ENCODE assay signal across 8 mouse cellular contexts in genomic region chr15:82014745-82015391, GRCm38 (mm10). TPM values are rescaled to one million over a fixed set of nuclear protein-coding genes. Genes with fewer than 3 reads are reported as not detected.
DNase-seq lines count a peak whose midpoint lies in the region; ATAC-seq and TF ChIP-seq lines count a peak whose summit lies in the region.

No protein-coding gene starts in this region.

- H3K9me3 ChIP-seq in liver, embryonic 12.5 days (replicated peaks): no peaks in the 10 kb centered on the region

- peak overlapping the region; percentile 77 for H3K4me3 ChIP-seq in gastrocnemius, adult 2 months
- H3K4me3 ChIP-seq in thymus, adult 2 months (ENCODE audit: control insufficient read depth, insufficient read depth, low read length): peak overlapping the region; percentile 79
- H3K4me3 ChIP-seq in liver, embryonic 12.5 days: peak overlapping the region; percentile 89

- H3K4me2 ChIP-seq in liver, embryonic 12.5 days: peak overlapping the region; percentile 93

- peaks cover 17% of the 10 kb centered on the region for H3K4me1 ChIP-seq in thymus, adult 2 months (replicated peaks; ENCODE audit: control insufficient read depth, insufficient read depth, low read length)
- H3K4me1 ChIP-seq in liver, embryonic 12.5 days: peaks cover 52% of the 10 kb centered on the region

- DNase-seq in gastrocnemius, adult 2 months: no peak
- DNase-seq in gastrocnemius, adult 8-10 months (ENCODE audit: low spot score in 2 of 2): no peak
- no peak for DNase-seq in thymus, adult 2 months
- DNase-seq in thymus, postnatal 14 days: no peak
- no peak for DNase-seq in cerebellum, postnatal 4 days (ENCODE audit: low spot score in 2 of 2)
- no peak for DNase-seq in embryo, embryonic 11 days

- H3K36me3 ChIP-seq in thymus, adult 2 months (ENCODE audit: control insufficient read depth, insufficient read depth, low read length): peaks cover 15% of the 10 kb centered on the region
- peaks cover 24% of the 10 kb centered on the region for H3K36me3 ChIP-seq in liver, embryonic 12.5 days

- H3K9ac ChIP-seq in liver, embryonic 12.5 days: peak overlapping the region; percentile 94

- 5% methylated on average over 9 of the region's 9 CpGs for WGBS in thymus, adult 2 months
- WGBS in liver, embryonic 12.5 days (ENCODE audit: insufficient replicate concordance): 18% methylated on average over 9 of the region's 9 CpGs

- no peak for ATAC-seq in liver, embryonic 12.5 days
- no peak for ATAC-seq in monocyte, adult 5-6 weeks (replicated peaks; ENCODE audit: insufficient number of reproducible peaks, low FRiP score, low TSS enrichment, poor library complexity, severe bottlenecking)

- intact Hi-C loops in gastrocnemius, adult 2 months (cut with DNase I): no loop called here

- TF ChIP-seq CTCF in gastrocnemius, adult 2 months (IDR thresholded peaks at IDR 0.05): no peak
- no peak for TF ChIP-seq CTCF in thymus, adult 2 months (IDR thresholded peaks at IDR 0.05; ENCODE audit: borderline replicate concordance, control insufficient read depth, extremely low read depth, insufficient read depth, low read length, poor library complexity)

- H3K27ac ChIP-seq in gastrocnemius, adult 2 months: peak overlapping the region; percentile 93
- peak overlapping the region; percentile 65 for H3K27ac ChIP-seq in thymus, adult 2 months (ENCODE audit: control insufficient read depth, insufficient read depth, low read length)
- peak overlapping the region; percentile 85; the same call in 1 of the 2 replicates for H3K27ac ChIP-seq in liver, embryonic 12.5 days

- no peaks in the 10 kb centered on the region for H3K27me3 ChIP-seq in thymus, adult 2 months (ENCODE audit: control insufficient read depth, insufficient read depth, low read length)
- H3K27me3 ChIP-seq in liver, embryonic 12.5 days (replicated peaks): no peaks in the 10 kb centered on the region

- TF ChIP-seq POLR2A in thymus, adult 2 months (IDR thresholded peaks at IDR 0.05; ENCODE audit: control insufficient read depth, extremely low read depth, insufficient read depth, low read length, poor library complexity): no peak

RNA-seq across cellular contexts. Expression of gene Desi1, which starts 18.8 kb away (rescaled TPM):
- 10 to 100 TPM; 14.5 to 20.8 TPM for total RNA-seq in gastrocnemius, adult 2 months (2021)
- 10 to 100 TPM; 14.9 to 18.4 (median 17.5) TPM for total RNA-seq in gastrocnemius, adult 8-10 months (2022)
- polyA plus RNA-seq in thymus, adult 2 months (2012; rRNA removed): 199 and 252 TPM in 2 replicates
- 19.6 and 21.8 TPM in 2 replicates for polyA plus RNA-seq in liver, embryonic 12.5 days (2016; fragmentation: Nextera tagmentation; extraction: Ambion mirVana)
- 3.2 to 7.3 TPM (median 4.8 TPM) in 3 replicates for total RNA-seq in monocyte, adult 5-6 weeks (2017)

RNA-seq across cellular contexts. Expression of gene Xrcc6, which starts 27.2 kb away (rescaled TPM):
- total RNA-seq in gastrocnemius, adult 2 months (2021): 10 to 100 TPM; 23.9 to 25.4 TPM
- total RNA-seq in gastrocnemius, adult 8-10 months (2022): 10 to 100 TPM; 20.6 to 24.5 (median 24.2) TPM
- 183 and 225 TPM in 2 replicates for polyA plus RNA-seq in thymus, adult 2 months (2012; rRNA removed)
- polyA plus RNA-seq in liver, embryonic 12.5 days (2016; fragmentation: Nextera tagmentation; extraction: Ambion mirVana): 94.9 and 98.7 TPM in 2 replicates
- 37.3 to 62.6 TPM (median 61.9 TPM) in 3 replicates for total RNA-seq in monocyte, adult 5-6 weeks (2017)

RNA-seq across cellular contexts. Expression of gene Snu13, which starts 32.5 kb away (rescaled TPM):
- total RNA-seq in gastrocnemius, adult 2 months (2021): 10 to 100 TPM; 44.4 to 61.4 TPM
- 10 to 100 TPM; 44.8 to 55.5 (median 51.4) TPM for total RNA-seq in gastrocnemius, adult 8-10 months (2022)
- polyA plus RNA-seq in thymus, adult 2 months (2012; rRNA removed): 122 and 134 TPM in 2 replicates
- 232 and 235 TPM in 2 replicates for polyA plus RNA-seq in liver, embryonic 12.5 days (2016; fragmentation: Nextera tagmentation; extraction: Ambion mirVana)
- total RNA-seq in monocyte, adult 5-6 weeks (2017): 111 to 112 TPM (median 112 TPM) in 3 replicates

RNA-seq across cellular contexts. Expression of gene 1700029P11Rik, which starts 34.5 kb away (rescaled TPM):
- total RNA-seq in gastrocnemius, adult 2 months (2021): not detected
- not detected for total RNA-seq in gastrocnemius, adult 8-10 months (2022)
- polyA plus RNA-seq in thymus, adult 2 months (2012; rRNA removed): not detected in 2 replicates
- polyA plus RNA-seq in liver, embryonic 12.5 days (2016; fragmentation: Nextera tagmentation; extraction: Ambion mirVana): not detected in 2 replicates
- not detected in 3 replicates for total RNA-seq in monocyte, adult 5-6 weeks (2017)

RNA-seq across cellular contexts. Expression of gene 4930407I10Rik, which starts 44.1 kb away (rescaled TPM):
- not detected for total RNA-seq in gastrocnemius, adult 2 months (2021)
- not detected for total RNA-seq in gastrocnemius, adult 8-10 months (2022)
- polyA plus RNA-seq in thymus, adult 2 months (2012; rRNA removed): 0.04 TPM in 1 of 2 replicates, not detected in the other
- polyA plus RNA-seq in liver, embryonic 12.5 days (2016; fragmentation: Nextera tagmentation; extraction: Ambion mirVana): not detected in 2 replicates
- not detected in 3 replicates for total RNA-seq in monocyte, adult 5-6 weeks (2017)
